Comparison of ENCODE assay signal across 8 mouse cellular contexts in genomic region chr15:89088607-89089247, GRCm38 (mm10). TPM values are rescaled to one million over a fixed set of nuclear protein-coding genes. Genes with fewer than 3 reads are reported as not detected.
DNase-seq lines count a peak whose midpoint lies in the region; ATAC-seq lines count a peak whose summit lies in the region.

TSS of gene Selenoo (plus strand) at chr15:89089084.

- H3K36me3 ChIP-seq in hindbrain, embryonic 14.5 days (replicated peaks; ENCODE audit: control insufficient read depth, insufficient read depth): peaks cover 55% of the 10 kb centered on the region

- peak within 1 kb of the TSS; percentile 97 for H3K4me2 ChIP-seq in hindbrain, embryonic 14.5 days (replicated peaks)

- H3K9ac ChIP-seq in hindbrain, embryonic 14.5 days: peak within 1 kb of the TSS; percentile 96

- peaks cover 21% of the 10 kb centered on the region for H3K4me1 ChIP-seq in hindbrain, embryonic 14.5 days (replicated peaks; ENCODE audit: control insufficient read depth, insufficient read depth, low read length)

- peak; percentile 95 for DNase-seq in NIH3T3 (ENCODE audit: low read depth)
- DNase-seq in cerebellum, postnatal 14 days: peak; percentile 94 to 95
- DNase-seq in frontal cortex, postnatal 25 days (ENCODE audit: low spot score in 2 of 2): peak; percentile 72 to 84
- DNase-seq in hindbrain, embryonic 14.5 days (ENCODE audit: low spot score): peak; percentile 86
- DNase-seq in layer of hippocampus, postnatal 36 days: peak; percentile 89
- DNase-seq in lung, postnatal 36 days: peak; percentile 94
- peak; percentile 95 for DNase-seq in retina, postnatal 1 day
- peak; percentile 85 to 87 for DNase-seq in urinary bladder, adult 18-20 months (ENCODE audit: low spot score in 2 of 2)

- peak within 1 kb of the TSS; percentile 94 for H3K4me3 ChIP-seq in hindbrain, embryonic 14.5 days (replicated peaks; ENCODE audit: low read length)

- 2% methylated on average over 38 of the region's 38 CpGs for WGBS in hindbrain, embryonic 14.5 days

- ATAC-seq in hindbrain, embryonic 14.5 days (ENCODE audit: low FRiP score): peak; percentile 91

- peak within 1 kb of the TSS; percentile 84 for H3K27ac ChIP-seq in hindbrain, embryonic 14.5 days

- no peaks in the 10 kb centered on the region for H3K27me3 ChIP-seq in hindbrain, embryonic 14.5 days (ENCODE audit: control insufficient read depth, insufficient read depth, low read length)

- no peaks in the 10 kb centered on the region for H3K9me3 ChIP-seq in hindbrain, embryonic 14.5 days (ENCODE audit: control insufficient read depth, low read length)

RNA-seq across cellular contexts. Expression of gene Selenoo, which starts in this region (rescaled TPM):
- polyA plus RNA-seq in hindbrain, embryonic 14.5 days (2014; fragmentation: Nextera tagmentation; extraction: Ambion mirVana): 22.2 and 23.0 TPM in 2 replicates
- 10 to 100 TPM; 20.3 to 21.7 TPM for total RNA-seq in layer of hippocampus, postnatal 36 days (2021)

Comparison
In these comparisons a context has a peak if more than half of its experiments do, and no peak if none do; other contexts are left out.
1. Peak in every context shown above with its lines: DNase-seq, ATAC-seq, H3K4me3 ChIP-seq and H3K27ac ChIP-seq.